Mouse (Mus musculus) megakaryocyte, embryonic 14.5 days (primary cell): ENCODE results near the gene Ppp1r12b.

Experiments used
- FLI1 ChIP-seq: IDR thresholded peaks from 2 replicates; pipeline ENCODE4 v1.6.1; 2012; ENCODE audit warnings: low read length, inconsistent platforms, mixed read lengths
- GATA1 ChIP-seq: IDR thresholded peaks from 3 replicates; pipeline ENCODE4 v1.6.1; 2012; ENCODE audit warnings: mixed read lengths, low read length, inconsistent platforms, borderline replicate concordance

- TF ChIP-seq GATA1 (no peak), FLI1 (no peak)
These were observed 599 bp downstream of the Ppp1r12b start for GRCm38 (mm10) chr1:134955050-134955636.
